Mouse (Mus musculus) lung, postnatal 36 days (tissue): ENCODE results near the gene Gm14190.
"Not testable (repeated sequence)": the region's sequence is repeated elsewhere in the genome, so short reads cannot be mapped to it uniquely, and the experiment has no call there.

Experiments used
- DNase-seq: peaks from one replicate; pipeline ENCODE4 v3.0.0; 2022; ENCODE audit warnings: mixed read lengths

The Gm14190 gene

GRCm38 (mm10) chr11:99690463-99690862 lies at the start of gene Gm14190:
TSS of gene Gm14190 (minus strand) at chr11:99690740.
- DNase-seq, result no peak

GRCm38 (mm10) chr11:99734190-99734589 lies 43.6 kb upstream of the Gm14190 start, which contains the start of gene Gm14180:
TSS of gene Gm14180 (minus strand) at chr11:99734290.
- DNase-seq, result no peak

DNA sequence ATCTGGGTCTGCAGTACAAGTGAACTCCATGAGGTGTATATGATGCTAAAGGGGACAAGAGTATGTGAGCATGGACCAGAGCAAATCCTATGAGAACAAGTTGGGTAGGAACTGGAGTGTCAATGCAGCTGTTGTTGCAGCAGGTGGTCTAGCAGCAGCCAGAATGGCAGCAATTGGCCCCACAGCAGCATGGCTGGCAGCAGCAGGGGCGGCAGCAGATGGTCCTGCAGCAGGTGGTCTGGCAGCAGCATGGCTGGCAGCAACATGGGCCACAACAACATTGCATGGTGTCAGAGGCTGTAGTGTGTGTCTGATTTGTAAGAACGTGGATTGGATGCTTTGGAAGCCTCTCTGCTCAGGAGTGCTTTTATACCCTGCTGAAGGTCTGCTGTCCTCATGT lies 33.5 kb upstream of the Gm14190 start:
- no peak for DNase-seq

- no peak for DNase-seq
Measured at GRCm38 (mm10) chr11:99718759-99719158, 28.2 kb upstream of the Gm14190 start.

DNA sequence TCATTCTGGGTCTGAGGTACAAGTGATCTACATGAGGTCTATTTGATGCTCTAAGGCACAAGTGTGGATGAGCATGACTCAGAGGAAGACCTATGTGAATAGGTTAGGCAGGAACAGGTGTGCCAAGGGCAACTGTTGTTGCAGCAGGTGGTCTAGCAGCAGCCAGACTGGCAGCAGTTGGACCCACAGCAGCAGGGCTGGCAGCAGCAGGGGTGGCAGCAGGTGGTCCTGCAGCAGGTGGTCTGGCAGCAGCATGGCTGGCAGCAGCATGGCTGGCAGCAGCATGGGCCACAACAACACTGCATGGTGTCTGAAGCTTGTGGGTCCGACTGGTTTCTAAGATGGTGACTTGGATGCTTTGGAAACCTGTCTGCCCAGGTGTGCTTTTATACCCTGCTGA lies 5.3 kb downstream of the Gm14190 start:
- not testable (repeated sequence) for DNase-seq

- DNase-seq, result no peak
Measured at GRCm38 (mm10) chr11:99683481-99683880, 7.1 kb downstream of the Gm14190 start.

DNA sequence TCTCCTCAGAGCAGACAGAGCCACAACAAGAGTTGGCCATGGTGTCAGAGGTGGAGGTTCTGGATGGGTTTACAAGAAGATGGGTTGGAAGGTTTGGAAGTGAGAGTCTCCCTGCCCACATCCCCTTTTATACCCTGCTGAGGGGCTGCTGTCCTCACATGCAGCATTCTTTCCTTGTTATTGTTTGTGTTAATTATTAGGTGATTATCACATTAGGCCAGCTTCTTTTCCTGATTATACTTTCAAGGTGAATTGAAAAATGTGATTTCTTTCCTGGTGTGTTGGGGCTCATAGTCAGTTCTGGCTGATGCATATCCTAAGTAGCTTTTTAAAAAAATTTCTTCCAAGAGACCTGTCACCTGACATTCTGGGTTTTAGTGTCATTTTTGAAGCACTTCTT lies 24.7 kb downstream of the Gm14190 start, which contains the start of gene Krtap4-6:
TSS of gene Krtap4-6 (minus strand) at position 101 of the 400 bp plus-strand sequence.
- no peak for DNase-seq

DNA sequence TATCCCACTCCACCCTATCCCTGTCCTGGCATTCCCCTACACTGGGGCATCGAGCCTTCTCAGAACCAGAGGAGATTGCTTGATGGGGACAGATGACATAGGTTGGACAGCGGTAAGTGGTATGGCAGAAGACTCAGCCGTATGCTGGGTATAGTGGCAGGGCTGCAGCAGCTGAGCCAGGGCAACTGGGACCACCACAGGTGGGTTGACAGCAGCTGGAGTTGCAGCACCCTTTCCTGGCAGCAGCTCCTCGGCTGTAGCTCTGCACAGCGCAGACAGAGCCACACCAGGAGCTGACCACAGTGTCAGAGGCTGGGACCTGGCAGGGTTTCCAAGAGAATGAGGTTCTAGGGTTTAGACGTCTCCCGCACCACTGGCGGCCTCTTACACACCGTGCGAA lies 27.7 kb downstream of the Gm14190 start:
- no peak for DNase-seq

DNA sequence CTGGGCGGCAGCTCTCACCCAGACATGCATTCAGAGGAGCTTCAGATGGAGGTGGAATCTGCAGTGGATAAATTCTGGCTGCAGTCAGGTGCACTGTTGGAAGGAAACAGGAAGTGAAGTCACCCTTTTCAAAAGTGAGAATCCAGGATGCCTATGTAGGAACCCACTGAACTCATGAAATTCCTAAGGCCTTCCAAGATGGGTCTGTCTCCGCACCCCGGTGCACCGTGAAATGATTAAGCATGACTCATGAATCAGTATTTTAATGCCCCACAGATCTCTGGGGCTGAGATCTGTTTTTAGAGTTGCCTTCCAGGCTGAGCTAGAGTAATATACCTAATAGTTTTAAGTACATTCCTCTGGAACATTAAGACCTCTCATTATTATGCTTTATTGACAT lies 31.3 kb downstream of the Gm14190 start:
- DNase-seq, result no peak

DNA sequence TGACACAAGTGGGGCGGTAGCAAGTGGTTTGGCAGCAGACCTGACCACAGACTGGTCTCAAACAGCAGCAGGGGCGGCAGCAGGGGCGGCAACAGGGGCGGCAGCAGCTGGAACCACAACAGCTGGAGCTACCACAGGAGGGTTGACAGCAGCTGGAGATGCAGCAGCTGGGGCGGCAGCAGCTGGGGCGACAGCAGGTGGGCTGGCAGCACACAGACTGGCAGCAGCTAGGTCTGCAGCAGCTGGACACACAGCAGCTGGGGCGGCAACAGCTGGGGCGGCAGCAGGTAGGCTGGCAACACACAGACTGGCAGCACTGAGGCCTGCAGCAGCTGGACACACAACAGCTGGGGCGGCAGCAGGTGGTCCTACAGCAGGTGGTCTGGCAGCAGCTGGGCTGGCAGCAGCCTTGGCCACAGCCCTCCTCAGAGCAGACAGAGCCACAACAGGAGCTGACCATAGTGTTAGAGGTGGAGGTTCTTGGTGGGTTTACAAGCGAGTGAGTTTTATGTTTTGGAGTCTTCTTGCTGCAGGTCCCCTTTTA lies 32.0 kb downstream of the Gm14190 start, which contains the start of gene Gm11563:
TSS of gene Gm11563 (minus strand) at position 494 of the 544 bp plus-strand sequence.
- DNase-seq, result not testable (repeated sequence)

- no peak for DNase-seq
Measured at GRCm38 (mm10) chr11:99657051-99657450, 33.5 kb downstream of the Gm14190 start.

GRCm38 (mm10) chr11:99650136-99650535 lies 40.4 kb downstream of the Gm14190 start, which contains the start of gene Gm11555:
TSS of gene Gm11555 (minus strand) at chr11:99650236.
- DNase-seq, result no peak

DNA sequence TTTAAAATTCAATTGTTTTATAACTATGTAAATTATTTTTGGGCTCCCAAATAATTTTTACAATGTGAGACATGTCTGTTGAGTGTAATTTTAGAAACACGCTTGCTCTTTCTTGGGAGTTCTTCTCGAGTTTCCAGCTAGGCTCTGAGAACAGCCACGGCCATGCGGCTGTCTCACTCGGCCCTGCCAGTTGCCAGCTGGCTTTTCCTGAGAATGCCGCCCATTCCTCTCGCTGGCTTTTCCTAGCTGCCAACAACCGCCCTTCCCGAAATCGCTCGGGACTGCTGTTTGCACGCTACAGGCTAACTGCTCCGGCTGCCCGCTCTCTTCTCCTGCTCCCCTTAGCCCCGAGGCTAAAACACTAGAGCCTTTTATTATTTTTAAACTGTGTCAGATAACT lies 44.1 kb downstream of the Gm14190 start:
- no peak for DNase-seq

GRCm38 (mm10) chr11:99644351-99644750 lies 46.2 kb downstream of the Gm14190 start:
- no peak for DNase-seq

DNA sequence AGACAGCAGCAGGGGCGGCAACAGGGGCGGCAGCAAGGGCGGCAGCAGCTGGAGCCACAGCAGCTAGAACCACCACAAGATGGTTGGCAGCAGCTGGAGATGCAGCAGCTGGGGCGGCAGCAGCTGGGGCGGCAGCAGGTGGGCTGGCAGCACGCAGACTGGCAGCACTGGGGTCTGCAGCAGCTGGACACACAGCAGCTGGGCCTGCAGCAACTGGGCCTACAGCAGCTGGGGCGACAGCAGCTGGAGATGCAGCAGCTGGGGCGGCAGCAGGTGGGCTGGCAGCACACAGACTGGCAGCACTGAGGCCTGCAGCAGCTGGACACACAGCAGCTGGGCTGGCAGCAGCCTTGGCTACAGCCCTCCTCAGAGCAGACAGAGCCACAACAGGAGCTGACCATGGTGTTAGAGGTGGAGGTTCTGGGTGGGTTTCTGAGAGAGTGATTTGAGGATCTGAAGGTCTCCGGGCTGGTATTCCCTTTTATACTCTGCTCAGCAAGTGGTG lies 46.9 kb downstream of the Gm14190 start, which contains the start of gene Krtap4-7:
TSS of gene Krtap4-7 (minus strand) at position 455 of the 505 bp plus-strand sequence.
- DNase-seq, result not testable (repeated sequence)

- no peak for DNase-seq
Measured at GRCm38 (mm10) chr11:99640926-99641325, 49.6 kb downstream of the Gm14190 start.
